Mouse (Mus musculus) MEL (cell line): Measurements from ENCODE around the gene Csmd2.

Experiments
- CHD1 ChIP-seq: IDR thresholded peaks from 2 replicates; pipeline ENCODE4 v1.6.1; 2012; ENCODE audit warnings: low read depth, mild to moderate bottlenecking, inconsistent platforms, low read length, improper control_type of control experiment
- CHD2 ChIP-seq: IDR thresholded peaks from 2 replicates; pipeline ENCODE4 v1.6.1; 2011; ENCODE audit warnings: low read length, improper control_type of control experiment
- CTCF ChIP-seq, 3 experiments: IDR thresholded peaks in 2 of 3; conservative IDR thresholded peaks in 1 of 3; 2 replicates each; pipeline ENCODE4 v1.5.1; 2011 to 2012; ENCODE audit warnings: low read length in 3 of 3, low read depth in 2 of 3, mild to moderate bottlenecking in 2 of 3, improper control_type of control experiment in 1 of 3, inconsistent platforms in 1 of 3, mixed read lengths in 1 of 3, moderate library complexity in 1 of 3; ENCODE audit not compliant: control insufficient read depth in 1 of 3, insufficient read depth in 1 of 3, poor library complexity in 1 of 3, severe bottlenecking in 1 of 3
- ELF1 ChIP-seq: IDR thresholded peaks from 2 replicates; pipeline ENCODE4 v1.6.1; 2014; ENCODE audit warnings: low read depth, mild to moderate bottlenecking, inconsistent platforms, low read length, improper control_type of control experiment, moderate library complexity
- JUND ChIP-seq: IDR thresholded peaks from 2 replicates; pipeline ENCODE4 v1.6.1; 2011; ENCODE audit warnings: low read depth, mild to moderate bottlenecking, improper control_type of control experiment, low read length
- NELFE ChIP-seq: IDR thresholded peaks from 2 replicates; pipeline ENCODE4 v1.6.1; 2011; ENCODE audit warnings: low read depth, low read length, improper control_type of control experiment
- POLR2A ChIP-seq, 2 experiments: IDR thresholded peaks; 2 replicates each; pipeline ENCODE4 v1.6.1; 2011 to 2012; ENCODE audit warnings: low read length in 2 of 2, mild to moderate bottlenecking in 2 of 2, control low read depth in 1 of 2, improper control_type of control experiment in 1 of 2, low read depth in 1 of 2, moderate library complexity in 1 of 2; ENCODE audit not compliant: control insufficient read depth in 1 of 2, insufficient read depth in 1 of 2, poor library complexity in 1 of 2
- USF1 ChIP-seq: IDR thresholded peaks from 2 replicates; pipeline ENCODE4 v1.6.1; 2014; ENCODE audit warnings: low read depth, mild to moderate bottlenecking, inconsistent platforms, low read length, improper control_type of control experiment, moderate library complexity
- USF2 ChIP-seq, 2 experiments: IDR thresholded peaks; 2 replicates each; pipeline ENCODE4 v1.6.1; 2011 to 2012; ENCODE audit warnings: improper control_type of control experiment in 2 of 2, low read length in 2 of 2, borderline replicate concordance in 1 of 2, inconsistent platforms in 1 of 2, low read depth in 1 of 2, mild to moderate bottlenecking in 1 of 2; ENCODE audit not compliant: insufficient read depth in 1 of 2
- ZKSCAN1 ChIP-seq: IDR thresholded peaks from 2 replicates; pipeline ENCODE4 v1.6.1; 2012; ENCODE audit warnings: low read depth, mild to moderate bottlenecking, inconsistent platforms, low read length, improper control_type of control experiment, moderate library complexity

DNA sequence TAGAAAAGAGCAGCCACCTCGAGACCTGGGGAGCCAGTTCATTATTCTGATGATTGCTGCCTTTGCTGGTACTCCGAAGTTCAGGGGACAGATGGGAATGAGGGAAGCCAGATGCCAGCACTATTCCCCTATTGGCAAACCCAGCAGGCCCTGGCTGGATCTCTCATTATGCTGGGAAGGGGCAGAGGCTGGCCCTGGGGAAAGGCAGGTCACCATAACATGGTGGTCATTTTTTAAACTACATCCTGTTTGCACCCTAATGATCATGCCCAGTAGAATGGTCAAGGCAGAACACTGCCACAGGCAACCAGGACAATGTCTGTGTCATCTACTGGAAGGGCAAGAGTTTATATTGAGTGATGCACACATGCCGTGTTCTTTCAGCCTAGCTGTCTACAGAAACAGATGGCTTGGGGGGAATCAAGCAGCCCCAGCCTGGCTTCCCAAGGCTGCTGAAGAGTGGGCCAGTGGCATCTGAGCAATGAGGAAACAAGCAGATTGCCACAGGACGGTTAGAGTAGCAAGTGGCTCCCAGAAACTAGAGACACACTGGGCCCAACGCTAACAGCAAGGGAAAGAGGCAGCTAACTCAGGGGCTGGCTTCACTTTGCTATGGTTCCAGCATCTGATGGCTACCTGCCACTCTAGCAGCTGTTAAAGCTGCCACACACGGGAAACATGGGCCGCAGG is 424.4 kb downstream of the Csmd2 start:
- TF ChIP-seq CTCF (IDR thresholded peaks at IDR 0.05 in 2 of 3, conservative IDR thresholded peaks at IDR 0.05 in 1 of 3; ENCODE audit: control insufficient read depth in 1 of 3, insufficient read depth in 1 of 3, low read depth in 2 of 3, low read length in 3 of 3, poor library complexity in 1 of 3, severe bottlenecking in 1 of 3): no peak
- TF ChIP-seq CHD1: no peak
- TF ChIP-seq POLR2A (IDR thresholded peaks at IDR 0.05; ENCODE audit: control insufficient read depth in 1 of 2, insufficient read depth in 1 of 2, low read depth in 1 of 2, low read length in 2 of 2, poor library complexity in 1 of 2): no peak
- TF ChIP-seq NELFE: no peak
- no peak for TF ChIP-seq ZKSCAN1
- TF ChIP-seq USF1: no peak
- no peak for TF ChIP-seq USF2 (IDR thresholded peaks at IDR 0.05; ENCODE audit: borderline replicate concordance in 1 of 2, insufficient read depth in 1 of 2, low read depth in 1 of 2, low read length in 2 of 2)
- no peak for TF ChIP-seq ELF1
- TF ChIP-seq CHD2: no peak
- TF ChIP-seq JUND: no peak
